ENCODE assay signal across 26 mouse cellular contexts in genomic region chr11:108333583-108334379, GRCm38 (mm10). TPM values are rescaled to one million over a fixed set of nuclear protein-coding genes. Genes with fewer than 3 reads are reported as not detected.
DNase-seq lines count a peak whose midpoint lies in the region; ATAC-seq and TF ChIP-seq lines count a peak whose summit lies in the region.
"Had no signal": no experiment of that assay in that cellular context is flagged by ENCODE, and none has a peak within 500 bp of the region (broad histone marks: within the 10 kb centered on the region; RNA-seq: fewer than 3 reads in every experiment).

No protein-coding gene starts in this region.

- peaks cover 35% of the 10 kb centered on the region for H3K4me1 ChIP-seq in heart, embryonic 16.5 days (ENCODE audit: control insufficient read depth, insufficient read depth, low read length)
- 0 out of 2 replicates have a peak, but pooled peaks cover 9% of the 10 kb centered on the region for H3K4me1 ChIP-seq in kidney, postnatal 0 days (replicated peaks; ENCODE audit: insufficient read depth, low read length)
- H3K4me1 ChIP-seq in neural tube, embryonic 12.5 days: peaks cover 17% of the 10 kb centered on the region

- no peaks in the 10 kb centered on the region; the same call in 1 of the 2 replicates for H3K36me3 ChIP-seq in heart, embryonic 16.5 days (ENCODE audit: control insufficient read depth, insufficient read depth)
- no peaks in the 10 kb centered on the region for H3K36me3 ChIP-seq in kidney, postnatal 0 days (ENCODE audit: insufficient read depth, low read length)
- H3K36me3 ChIP-seq in neural tube, embryonic 12.5 days: no peaks in the 10 kb centered on the region
- H3K36me3 ChIP-seq: embryonic facial prominence, embryonic 13.5 days had no signal

- H3K27me3 ChIP-seq in heart, embryonic 16.5 days (ENCODE audit: control insufficient read depth, insufficient read depth, low read length): no peaks in the 10 kb centered on the region
- no peaks in the 10 kb centered on the region for H3K27me3 ChIP-seq in kidney, postnatal 0 days (ENCODE audit: insufficient read depth, low read length)
- H3K27me3 ChIP-seq in neural tube, embryonic 12.5 days (replicated peaks): no peaks in the 10 kb centered on the region
- H3K27me3 ChIP-seq: embryonic facial prominence, embryonic 13.5 days had no signal

- peak; percentile 18 for DNase-seq in embryo, embryonic 10.5 days (ENCODE audit: low spot score)
- DNase-seq in embryo, embryonic 11 days: no peak
- no peak for DNase-seq in heart, adult 11 months
- DNase-seq in kidney, postnatal 0 days (ENCODE audit: low spot score): peak; percentile 87
- DNase-seq in kidney, postnatal 36 days: no peak
- no peak for DNase-seq in neural tube, embryonic 10.5 days (ENCODE audit: extremely low spot score, low spot score)
- DNase-seq: adrenal gland, postnatal 10 days; cerebellum, adult 18-20 months; cerebellum, postnatal 14 days; gastrocnemius, postnatal 10 days; kidney, adult 8-10 months; left cerebral cortex, postnatal 4 days; liver, postnatal 0 days; retina, postnatal 1 day; right cerebral cortex, postnatal 25 days; spleen, adult 18-20 months had no signal

- H3K27ac ChIP-seq in heart, embryonic 16.5 days (ENCODE audit: low read length): 0 out of 2 replicates have a peak overlapping the region, but pooled peaks have one; percentile 18
- H3K27ac ChIP-seq in kidney, postnatal 0 days: peak overlapping the region; percentile 47; the same call in 1 of the 2 replicates
- no peak overlapping the region for H3K27ac ChIP-seq in neural tube, embryonic 12.5 days
- H3K27ac ChIP-seq: embryonic facial prominence, embryonic 13.5 days; macrophage had no signal

- no peaks in the 10 kb centered on the region for H3K9me3 ChIP-seq in heart, embryonic 16.5 days (replicated peaks; ENCODE audit: control insufficient read depth, low read length)
- H3K9me3 ChIP-seq in kidney, postnatal 0 days (replicated peaks; ENCODE audit: low read length): no peaks in the 10 kb centered on the region
- H3K9me3 ChIP-seq in neural tube, embryonic 12.5 days: no peaks in the 10 kb centered on the region
- H3K9me3 ChIP-seq: embryonic facial prominence, embryonic 13.5 days had no signal

- no peak for ATAC-seq in heart, embryonic 16.5 days (replicated peaks; ENCODE audit: extremely low read depth, insufficient read depth, low FRiP score)
- ATAC-seq in kidney, postnatal 0 days (replicated peaks; ENCODE audit: low FRiP score, low read depth): no peak
- ATAC-seq in neural tube, embryonic 12.5 days (ENCODE audit: low FRiP score, low read depth): no peak
- ATAC-seq: activated CD4-positive, CD25-positive, alpha-beta regulatory T cell, adult 4 months; forebrain, embryonic 14.5 days; inflammation-experienced regulatory T-cells, adult 6 months; liver, postnatal 0 days; lung, postnatal 0 days had no signal

- no peak overlapping the region for H3K4me3 ChIP-seq in heart, embryonic 16.5 days (ENCODE audit: low read length)
- H3K4me3 ChIP-seq in kidney, postnatal 0 days (replicated peaks; ENCODE audit: low read depth, low read length): no peak overlapping the region
- no peak overlapping the region for H3K4me3 ChIP-seq in neural tube, embryonic 12.5 days
- H3K4me3 ChIP-seq: embryonic facial prominence, embryonic 13.5 days; erythroblast, embryonic 14.5 days had no signal

- H3K9ac ChIP-seq in heart, embryonic 16.5 days (ENCODE audit: low read length): no peak overlapping the region
- no peak overlapping the region for H3K9ac ChIP-seq in kidney, postnatal 0 days (ENCODE audit: low read depth, low read length)
- no peak overlapping the region for H3K9ac ChIP-seq in neural tube, embryonic 12.5 days
- H3K9ac ChIP-seq: embryonic facial prominence, embryonic 13.5 days; liver, postnatal 0 days had no signal

- H3K4me2 ChIP-seq in heart, embryonic 16.5 days (ENCODE audit: low read depth, low read length): no peak overlapping the region
- H3K4me2 ChIP-seq in kidney, postnatal 0 days (ENCODE audit: low read length): peak overlapping the region; percentile 21; the same call in 1 of the 2 replicates
- 0 out of 2 replicates have a peak overlapping the region, but pooled peaks have one; percentile 9 for H3K4me2 ChIP-seq in neural tube, embryonic 12.5 days (replicated peaks)
- H3K4me2 ChIP-seq: embryonic facial prominence, embryonic 13.5 days; liver, embryonic 11.5 days had no signal

- 51% methylated on average over 8 of the region's 8 CpGs for WGBS in heart, embryonic 16.5 days
- WGBS in kidney, postnatal 0 days: 28% methylated on average over 8 of the region's 8 CpGs
- 37% methylated on average over 8 of the region's 8 CpGs for WGBS in neural tube, embryonic 12.5 days

- no peak for TF ChIP-seq CTCF in kidney, postnatal 0 days (IDR thresholded peaks at IDR 0.05; ENCODE audit: low read depth)

RNA-seq across cellular contexts. Expression of gene Apoh, which starts 9.4 kb away (rescaled TPM):
- polyA plus RNA-seq in heart, embryonic 16.5 days (2015; fragmentation: Nextera tagmentation; extraction: Ambion mirVana): 0.66 and 0.77 TPM in 2 replicates
- 0.46 and 1.1 TPM in 2 replicates for polyA plus RNA-seq in kidney, postnatal 0 days (2015; fragmentation: Nextera tagmentation; extraction: Ambion mirVana)
- polyA plus RNA-seq in neural tube, embryonic 12.5 days (2016; fragmentation: Nextera tagmentation; extraction: Ambion mirVana): 0.51 TPM in 1 of 2 replicates, not detected in the other
- polyA plus RNA-seq: activated CD4-positive, CD25-positive, alpha-beta regulatory T cell, adult 4 months; erythroblast, embryonic 14.5 days; forebrain, embryonic 14.5 days; inflammation-experienced regulatory T-cells, adult 6 months; macrophage had no signal

RNA-seq across cellular contexts. Expression of gene Prkca, which starts 9.9 kb away (rescaled TPM):
- polyA plus RNA-seq in heart, embryonic 16.5 days (2015; fragmentation: Nextera tagmentation; extraction: Ambion mirVana): 12.9 and 14.4 TPM in 2 replicates
- 6.8 and 9.3 TPM in 2 replicates for polyA plus RNA-seq in kidney, postnatal 0 days (2015; fragmentation: Nextera tagmentation; extraction: Ambion mirVana)
- polyA plus RNA-seq in neural tube, embryonic 12.5 days (2016; fragmentation: Nextera tagmentation; extraction: Ambion mirVana): 8.1 and 8.5 TPM in 2 replicates

Comparison
In these comparisons a context has a peak if more than half of its experiments do, and no peak if none do; other contexts are left out.
1. DNase-seq: peak in embryo, embryonic 10.5 days (single experiment) and kidney, postnatal 0 days (single experiment); none in embryo, embryonic 11 days (single experiment), heart, adult 11 months (single experiment), kidney, postnatal 36 days (0 of 2) and neural tube, embryonic 10.5 days (single experiment).